Mouse (Mus musculus) MEL (cell line): ENCODE measurements around the gene Ssr1.

Experiments
- BHLHE40 ChIP-seq: IDR thresholded peaks from 2 replicates; pipeline ENCODE4 v1.6.1; 2012; ENCODE audit warnings: low read depth, mild to moderate bottlenecking, inconsistent platforms, low read length, improper control_type of control experiment, borderline replicate concordance
- CTCF ChIP-seq, 3 experiments: IDR thresholded peaks in 2 of 3; conservative IDR thresholded peaks in 1 of 3; 2 replicates each; pipeline ENCODE4 v1.5.1; 2011 to 2012; ENCODE audit warnings: low read length in 3 of 3, low read depth in 2 of 3, mild to moderate bottlenecking in 2 of 3, improper control_type of control experiment in 1 of 3, inconsistent platforms in 1 of 3, mixed read lengths in 1 of 3, moderate library complexity in 1 of 3; ENCODE audit not compliant: control insufficient read depth in 1 of 3, insufficient read depth in 1 of 3, poor library complexity in 1 of 3, severe bottlenecking in 1 of 3
- EP300 ChIP-seq, 2 experiments: IDR thresholded peaks; 2 replicates each; pipeline ENCODE4 v1.6.1; 2011; ENCODE audit warnings: improper control_type of control experiment in 2 of 2, low read length in 2 of 2, low read depth in 1 of 2, mild to moderate bottlenecking in 1 of 2
- POLR2A ChIP-seq, 2 experiments: IDR thresholded peaks; 2 replicates each; pipeline ENCODE4 v1.6.1; 2011 to 2012; ENCODE audit warnings: low read length in 2 of 2, mild to moderate bottlenecking in 2 of 2, control low read depth in 1 of 2, improper control_type of control experiment in 1 of 2, low read depth in 1 of 2, moderate library complexity in 1 of 2; ENCODE audit not compliant: control insufficient read depth in 1 of 2, insufficient read depth in 1 of 2, poor library complexity in 1 of 2
- POLR2AphosphoS2 ChIP-seq: IDR thresholded peaks from 2 replicates; pipeline ENCODE4 v1.6.1; 2011; ENCODE audit warnings: low read length, improper control_type of control experiment
- POLR2AphosphoS5 ChIP-seq: IDR thresholded peaks from 2 replicates; pipeline ENCODE4 v1.6.1; 2012; ENCODE audit warnings: low read depth, borderline replicate concordance, mild to moderate bottlenecking, inconsistent platforms, low read length, moderate library complexity, mixed read lengths
- TBP ChIP-seq: IDR thresholded peaks from 2 replicates; pipeline ENCODE4 v1.8.0; 2011; ENCODE audit warnings: low read depth, low read length, improper control_type of control experiment

GRCm38 (mm10) chr13:38037044-38037687, 43.1 kb upstream of the Ssr1 start, which contains the start of gene Cage1:
- TF ChIP-seq BHLHE40: no peak
- no peak for TF ChIP-seq CTCF (IDR thresholded peaks at IDR 0.05 in 2 of 3, conservative IDR thresholded peaks at IDR 0.05 in 1 of 3; ENCODE audit: control insufficient read depth in 1 of 3, insufficient read depth in 1 of 3, low read depth in 2 of 3, low read length in 3 of 3, poor library complexity in 1 of 3, severe bottlenecking in 1 of 3)
- TF ChIP-seq EP300 (IDR thresholded peaks at IDR 0.05; ENCODE audit: low read depth in 1 of 2, low read length in 2 of 2): no peak; a peak in 1 of 4 replicates
- no peak for TF ChIP-seq POLR2AphosphoS5
- peak; percentile 65; the same call in 1 of the 2 replicates for TF ChIP-seq POLR2AphosphoS2
- peak; percentile 90 for TF ChIP-seq TBP
- peak; percentile 78 to 89 for TF ChIP-seq POLR2A (IDR thresholded peaks at IDR 0.05; ENCODE audit: control insufficient read depth in 1 of 2, insufficient read depth in 1 of 2, low read depth in 1 of 2, low read length in 2 of 2, poor library complexity in 1 of 2)
